In the genomic region with DNA sequence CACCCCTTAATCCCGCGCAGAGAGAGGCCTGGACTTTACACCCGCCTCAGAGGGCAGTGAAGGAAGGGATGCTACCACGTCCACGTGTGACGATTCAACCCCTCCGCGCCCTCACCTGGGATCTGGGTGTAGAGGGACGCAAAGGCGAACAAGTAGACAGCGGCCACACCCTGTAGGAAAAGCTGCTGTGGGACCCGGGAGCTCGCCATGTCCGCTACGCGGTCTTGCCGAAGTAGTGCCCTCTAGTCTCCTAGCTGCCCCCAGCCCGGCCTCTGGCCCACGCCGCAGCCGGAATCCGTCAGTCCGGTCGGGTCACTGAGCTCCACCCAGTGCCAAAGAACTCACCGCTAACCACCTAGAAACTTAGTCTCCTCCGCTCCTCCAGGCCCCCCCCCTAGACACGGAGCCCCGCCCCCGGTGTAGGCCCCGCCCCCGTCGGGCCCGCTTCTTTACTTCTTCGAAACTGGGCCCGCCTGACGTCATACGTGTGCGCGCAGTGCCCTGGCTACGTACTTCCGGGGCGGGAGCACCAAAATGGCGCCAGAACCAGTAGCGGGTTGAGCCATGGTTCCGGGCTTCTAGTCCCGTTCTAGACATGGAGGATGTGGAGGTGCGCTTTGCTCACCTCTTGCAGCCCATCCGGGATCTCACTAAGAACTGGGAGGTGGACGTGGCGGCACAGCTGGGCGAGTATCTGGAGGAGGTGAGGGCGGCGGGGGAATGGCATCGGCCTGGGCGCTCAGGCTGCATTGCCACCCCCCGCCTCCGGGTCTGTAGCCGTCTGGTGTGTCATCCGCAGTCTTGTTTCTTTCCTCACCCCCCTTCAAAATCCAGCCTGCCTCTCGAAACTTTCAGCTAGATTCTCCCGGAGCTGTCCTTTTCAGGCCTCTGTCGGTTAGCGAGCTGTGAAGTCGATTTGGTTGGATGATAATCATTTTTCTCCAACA, we compare ENCODE assay signal across 8 mouse cellular contexts. TPM values are rescaled to one million over a fixed set of nuclear protein-coding genes. Genes with fewer than 3 reads are reported as not detected.
A peak's percentile ranks its signal among the peaks of the same experiment; 100 is the strongest.
DNase-seq lines count a peak whose midpoint lies in the region; ATAC-seq and TF ChIP-seq lines count a peak whose summit lies in the region.

Lmf2 (minus strand) TSS at position 419 of the 947 bp plus-strand sequence.
Ncaph2 (plus strand) TSS at position 479 of the 947 bp plus-strand sequence.

- H3K9ac ChIP-seq in lung, postnatal 0 days (replicated peaks; ENCODE audit: low read depth) = peak within 1 kb of the TSS; percentile 72

- TF ChIP-seq EP300 in lung, postnatal 0 days (IDR thresholded peaks at IDR 0.05) = no peak

- peak within 1 kb of the TSS; percentile 89 for H3K4me3 ChIP-seq in hindbrain, embryonic 10.5 days
- H3K4me3 ChIP-seq in lung, postnatal 0 days (ENCODE audit: low read depth, low read length) = peak within 1 kb of the TSS; percentile 84

- peak within 1 kb of the TSS; percentile 79 for H3K4me2 ChIP-seq in lung, postnatal 0 days (replicated peaks; ENCODE audit: low read depth, low read length)

- ATAC-seq in frontal cortex, adult (ENCODE audit: low TSS enrichment) = peak; percentile 91
- peak; percentile 95 for ATAC-seq in lung, postnatal 0 days

- peaks cover 34% of the 10 kb centered on the region for H3K4me1 ChIP-seq in hindbrain, embryonic 10.5 days (replicated peaks)
- peaks cover 5% of the 10 kb centered on the region; the same call in 1 of the 2 replicates for H3K4me1 ChIP-seq in lung, postnatal 0 days (ENCODE audit: insufficient read depth, low read depth, low read length)

- DNase-seq in MEL-GATA-1-ER (ENCODE audit: extremely low read depth, low read depth) = peak; percentile 74
- peak; percentile 93 for DNase-seq in cerebellum, adult 8-10 months
- DNase-seq in hindbrain, embryonic 10.5 days (ENCODE audit: low spot score) = peak; percentile 98
- DNase-seq in layer of hippocampus, adult 9-11 months = peak; percentile 95
- DNase-seq in lung, postnatal 0 days (ENCODE audit: low spot score) = peak; percentile 97
- DNase-seq in ovary, postnatal 14 days (ENCODE audit: low spot score) = peak; percentile 95
- peak; percentile 96 for DNase-seq in thymus, postnatal 14 days

- peaks cover 64% of the 10 kb centered on the region for H3K36me3 ChIP-seq in hindbrain, embryonic 10.5 days
- H3K36me3 ChIP-seq in lung, postnatal 0 days (ENCODE audit: insufficient read depth, low read length) = peaks cover 16% of the 10 kb centered on the region; the same call in 1 of the 2 replicates

- no peaks in the 10 kb centered on the region for H3K27me3 ChIP-seq in hindbrain, embryonic 10.5 days (ENCODE audit: insufficient read depth, poor library complexity, severe bottlenecking)
- no peaks in the 10 kb centered on the region for H3K27me3 ChIP-seq in lung, postnatal 0 days (replicated peaks; ENCODE audit: insufficient read depth, low read length)

- H3K27ac ChIP-seq in hindbrain, embryonic 10.5 days = peak within 1 kb of the TSS; percentile 95
- H3K27ac ChIP-seq in lung, postnatal 0 days (ENCODE audit: low read length) = peak within 1 kb of the TSS; percentile 92

- TF ChIP-seq CTCF in lung, postnatal 0 days (IDR thresholded peaks at IDR 0.05) = 0 out of 2 replicates have a peak, but pooled peaks have one; percentile 2

- no peaks in the 10 kb centered on the region for H3K9me3 ChIP-seq in hindbrain, embryonic 10.5 days
- H3K9me3 ChIP-seq in lung, postnatal 0 days (ENCODE audit: low read length) = no peaks in the 10 kb centered on the region

- WGBS in hindbrain, embryonic 10.5 days = under 1% methylated on average over 64 of the region's 64 CpGs
- under 1% methylated on average over 62 of the region's 64 CpGs for WGBS in lung, postnatal 0 days

RNA-seq across cellular contexts. Expression of gene Lmf2, which starts in this region (rescaled TPM):
- 49.2 and 52.0 TPM in 2 replicates for polyA plus RNA-seq in hindbrain, embryonic 10.5 days (2016; fragmentation: Nextera tagmentation; extraction: Ambion mirVana)
- polyA plus RNA-seq in lung, postnatal 0 days (2015; fragmentation: Nextera tagmentation; extraction: Ambion mirVana) = 44.8 and 48.1 TPM in 2 replicates

RNA-seq across cellular contexts. Expression of gene Ncaph2, which starts in this region (rescaled TPM):
- polyA plus RNA-seq in hindbrain, embryonic 10.5 days (2016; fragmentation: Nextera tagmentation; extraction: Ambion mirVana) = 187 and 194 TPM in 2 replicates
- 73.7 and 80.7 TPM in 2 replicates for polyA plus RNA-seq in lung, postnatal 0 days (2015; fragmentation: Nextera tagmentation; extraction: Ambion mirVana)

Comparison
In these comparisons a context has a peak if more than half of its experiments do, and no peak if none do; other contexts are left out.
1. Peak in every context shown above with its lines: DNase-seq, ATAC-seq, H3K4me3 ChIP-seq and H3K27ac ChIP-seq.